Mouse (Mus musculus) cerebral cortex, adult 2 months (tissue): ENCODE measurements around the gene Plpp3.

Experiments
- WGBS: fragments of 180-500 bp; shearing (Covaris S2); methylation state at CpG from one replicate; pipeline ENCODE4 v1.1.7; 2018; 5-methylcytosine and 5-hydroxymethylcytosine counted together

Gene Plpp3

DNA sequence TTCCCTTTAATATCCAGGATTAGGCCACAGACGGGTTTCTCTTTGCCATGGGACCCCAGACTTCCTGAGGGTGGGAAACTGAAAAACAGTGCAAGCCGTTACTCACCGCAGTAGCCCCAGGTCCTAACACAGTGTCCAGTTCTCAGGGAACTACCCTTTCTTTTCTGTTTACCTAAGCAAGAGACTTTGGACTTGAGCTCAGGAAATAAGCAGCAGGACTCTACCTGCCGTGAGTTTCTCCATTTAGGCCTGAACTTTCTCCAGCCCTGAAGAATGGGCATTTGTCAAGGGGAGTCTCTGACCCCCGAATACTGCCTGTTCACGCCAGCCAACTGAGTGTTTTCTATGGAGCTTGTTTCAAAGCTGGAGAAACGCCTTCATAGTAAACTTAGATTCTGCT, 31.7 kb downstream of the Plpp3 start:
- WGBS = 68% methylated on average over 7 of the region's 7 CpGs

DNA sequence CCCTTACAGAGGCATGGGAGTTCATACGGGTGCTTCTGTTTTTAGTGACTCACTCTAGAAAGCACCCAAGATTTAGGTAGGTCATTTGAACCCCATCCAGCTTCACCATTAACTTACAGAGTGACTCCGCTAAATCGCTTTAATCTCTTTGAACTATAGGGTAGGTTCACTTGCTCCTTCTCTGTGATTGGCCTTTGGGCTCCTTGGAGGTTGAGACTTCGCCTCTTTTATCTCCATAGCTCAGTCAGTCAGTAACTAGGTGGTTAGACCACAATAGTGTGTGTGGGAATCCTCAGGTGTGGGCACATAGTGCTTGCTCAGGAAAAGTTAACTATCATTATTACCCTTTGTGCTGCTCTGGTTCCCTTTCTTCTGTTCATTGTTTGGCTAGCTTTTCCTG, 33.7 kb downstream of the Plpp3 start:
- 81% methylated on average over 4 of the region's 4 CpGs for WGBS

DNA sequence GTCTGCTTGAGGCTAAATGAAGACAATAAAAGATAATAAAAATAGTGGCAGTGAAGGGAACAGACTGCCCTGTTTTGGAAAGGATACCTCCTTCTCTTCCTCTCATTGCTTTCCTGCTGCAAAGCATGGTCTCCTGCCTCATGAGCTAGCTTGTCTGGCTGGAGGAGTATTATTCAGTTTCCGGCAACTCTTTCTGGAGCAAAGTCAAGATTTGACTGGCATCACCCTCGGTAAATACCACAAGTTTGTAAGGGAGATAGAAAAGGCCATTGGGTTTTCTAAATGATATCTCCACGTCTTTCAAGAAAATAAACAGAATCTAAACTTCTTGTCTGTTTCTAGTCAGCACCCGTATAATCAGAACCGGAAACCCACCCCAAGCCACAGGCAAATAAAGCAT, 34.4 kb downstream of the Plpp3 start:
- WGBS = 56% methylated on average over 5 of the region's 5 CpGs

DNA sequence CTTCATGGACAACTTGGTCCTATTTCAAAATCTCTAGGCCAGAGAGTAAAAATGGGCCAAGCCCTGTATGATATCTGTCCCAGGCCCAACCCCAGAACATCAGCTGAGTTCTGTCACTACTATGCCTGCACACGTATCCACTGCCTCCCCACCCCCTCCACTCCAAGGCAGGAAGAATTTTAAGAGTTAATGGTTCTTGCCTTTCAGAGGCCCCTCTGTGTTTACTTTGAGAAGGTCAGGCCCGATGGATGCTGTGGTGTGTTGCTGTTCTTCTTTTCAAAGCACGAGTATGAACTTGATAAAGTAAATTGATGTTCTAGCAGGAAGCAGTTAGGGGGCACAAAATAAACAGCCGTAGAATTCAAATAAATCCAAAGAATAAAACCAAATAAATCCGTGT, 35.5 kb downstream of the Plpp3 start:
- WGBS = 55% methylated on average over 5 of the region's 5 CpGs

DNA sequence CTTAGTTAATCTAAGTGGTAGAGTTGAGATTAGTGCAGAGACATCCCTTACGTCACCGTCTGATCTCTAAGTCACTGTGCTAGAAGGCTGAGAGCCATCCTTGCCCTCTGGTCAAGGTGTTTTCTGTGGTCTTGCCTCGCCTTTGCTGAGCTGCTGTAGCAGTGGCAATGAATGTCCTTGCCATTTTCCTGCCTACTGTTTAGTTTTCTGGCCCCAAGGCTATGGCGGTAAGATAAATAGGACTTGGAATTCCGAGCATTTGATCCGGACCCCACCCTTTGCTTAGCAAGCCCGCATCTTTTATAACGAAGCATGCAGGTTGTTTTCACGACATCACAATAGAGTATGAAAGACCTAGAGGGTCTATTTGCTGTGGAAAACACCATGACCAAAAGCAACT, 38.1 kb downstream of the Plpp3 start:
- 87% methylated on average over 9 of the region's 9 CpGs for WGBS

DNA sequence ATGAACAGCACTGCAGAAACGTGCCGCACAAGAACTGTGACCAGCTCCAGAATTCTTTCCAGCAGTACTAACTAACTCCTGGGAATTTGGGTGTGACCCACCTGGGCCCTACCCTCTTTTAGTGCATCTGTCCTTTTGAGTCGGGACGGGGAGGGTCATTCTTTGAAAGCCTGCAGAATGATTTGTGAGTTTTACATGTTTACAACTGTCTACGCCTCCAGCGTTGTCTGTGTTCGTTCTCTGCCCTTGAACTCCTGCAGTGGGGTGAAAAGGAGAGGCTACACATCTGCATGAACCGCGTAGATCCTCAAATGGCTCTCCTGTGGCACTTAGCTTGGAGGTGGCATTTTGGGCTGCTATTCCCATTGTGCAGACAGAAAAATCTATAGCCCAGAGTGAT, 39.0 kb downstream of the Plpp3 start:
- WGBS = 87% methylated on average over 9 of the region's 9 CpGs

DNA sequence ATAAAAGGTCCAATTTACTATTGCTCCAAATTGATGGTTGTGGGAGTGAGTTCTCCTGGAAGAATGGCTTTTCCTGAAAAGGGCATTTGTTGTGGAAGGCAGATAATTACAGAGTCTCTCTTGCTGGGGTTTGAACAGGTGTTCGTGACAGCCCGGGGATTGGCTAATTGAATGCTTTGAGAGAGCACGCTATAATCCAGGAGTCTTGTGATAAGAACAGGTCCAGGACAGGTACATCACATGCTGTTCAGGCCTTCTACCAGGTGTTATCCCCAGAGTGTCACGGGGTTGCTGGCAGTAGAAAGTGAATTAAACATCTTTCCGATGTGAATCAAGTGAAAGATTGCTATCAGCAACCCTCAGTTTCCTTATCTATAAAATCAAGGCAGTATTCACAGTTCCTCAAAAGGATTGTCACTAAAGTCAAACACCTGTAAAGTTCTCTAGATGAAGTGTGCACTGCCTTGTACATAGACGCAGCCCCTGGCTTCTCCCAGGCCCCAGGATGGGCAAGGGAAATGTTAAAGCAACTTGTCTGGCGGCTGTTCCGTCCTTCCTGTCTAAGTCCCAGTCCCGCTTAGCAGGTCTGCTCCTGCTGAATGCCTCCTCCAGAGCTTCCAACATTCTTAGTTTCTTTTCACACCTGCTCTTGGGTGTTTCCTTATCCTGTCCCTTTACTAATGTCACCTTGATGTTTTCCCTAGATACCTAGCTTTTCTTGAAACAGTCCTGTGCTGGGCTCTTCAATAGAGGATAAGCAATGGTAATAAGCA, 40.0 kb downstream of the Plpp3 start:
- 84% methylated on average over 9 of the region's 9 CpGs for WGBS

DNA sequence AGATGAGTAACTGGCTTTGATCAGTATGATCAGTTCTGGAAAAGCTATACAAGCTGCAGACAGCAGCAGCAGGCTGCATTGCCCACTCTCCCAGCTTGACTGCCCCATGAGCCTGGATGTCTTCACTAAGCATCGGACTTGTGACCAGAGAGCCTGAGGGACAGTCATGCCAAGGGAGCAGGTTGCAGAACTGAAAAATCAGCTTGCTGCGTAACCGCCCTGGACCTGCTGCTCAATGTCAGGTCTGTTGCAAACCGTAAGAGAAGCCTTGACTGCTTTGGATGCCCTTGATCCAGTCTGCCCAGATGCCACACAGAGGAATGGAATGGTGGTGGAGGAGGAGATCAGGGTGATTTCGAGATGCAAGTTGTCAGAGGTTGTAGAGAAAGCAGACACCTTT, 41.5 kb downstream of the Plpp3 start:
- WGBS = 85% methylated on average over 5 of the region's 5 CpGs

DNA sequence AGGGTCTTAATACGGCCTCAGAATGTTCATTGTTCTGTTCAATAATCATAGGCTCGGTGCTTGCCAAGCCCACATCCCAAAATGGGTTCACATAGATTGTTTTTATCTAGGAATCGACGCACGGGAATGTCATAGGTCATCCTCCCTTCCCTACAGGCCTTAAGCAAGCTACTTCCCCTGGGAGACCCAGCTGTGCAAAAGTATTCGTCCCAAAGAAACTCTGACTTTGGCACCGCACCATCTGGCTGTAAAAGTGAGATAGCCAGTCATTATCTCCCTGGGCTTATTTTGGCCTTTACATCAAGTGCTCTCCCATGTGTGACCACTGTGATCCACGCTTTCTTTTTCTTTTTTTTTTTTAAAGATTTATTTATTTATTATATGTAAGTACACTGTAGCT, 42.2 kb downstream of the Plpp3 start:
- WGBS = 83% methylated on average over 8 of the region's 8 CpGs

DNA sequence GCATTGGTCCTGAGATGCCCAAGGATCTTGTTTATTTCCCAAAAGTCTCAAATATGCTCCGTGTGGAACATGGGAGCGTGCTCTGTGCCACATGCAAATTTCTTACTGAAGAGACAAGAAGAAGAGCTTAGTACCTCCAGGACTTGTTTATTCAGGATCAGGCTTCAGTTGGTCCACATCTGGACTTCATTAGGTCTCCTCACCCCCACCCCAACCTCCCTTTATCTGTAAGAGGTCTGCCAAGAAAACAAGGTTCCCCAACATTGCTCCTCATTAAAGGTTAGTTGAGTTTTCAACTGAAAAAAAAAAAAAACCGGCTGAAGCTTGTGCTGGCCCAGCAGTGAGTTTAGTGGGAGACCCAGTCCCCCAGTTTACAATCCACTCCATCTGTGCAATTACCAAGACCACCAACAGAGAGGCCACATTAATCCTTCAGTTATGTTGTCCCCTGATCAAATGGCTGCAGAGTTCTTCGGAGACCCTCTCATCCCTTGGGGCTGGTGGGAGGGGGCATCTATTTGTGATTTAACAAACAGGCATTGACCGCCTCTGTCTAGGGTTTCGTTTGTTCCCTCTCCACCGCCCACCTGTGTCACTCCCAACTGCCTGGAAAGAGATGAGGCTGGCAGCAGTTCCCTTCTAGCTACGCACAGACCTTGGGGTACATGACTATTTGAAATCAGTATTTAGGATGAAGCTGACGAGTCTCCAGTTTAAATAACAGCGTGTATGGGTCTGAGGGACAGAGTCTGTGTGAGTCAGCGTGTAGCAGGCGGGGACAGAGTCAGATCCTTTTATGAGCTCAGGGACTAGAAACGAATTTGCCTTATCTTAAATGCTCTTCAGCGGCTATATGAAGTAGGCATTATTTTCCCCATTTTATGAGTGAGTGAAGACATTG, 43.7 kb downstream of the Plpp3 start:
- 57% methylated on average over 14 of the region's 14 CpGs for WGBS

DNA sequence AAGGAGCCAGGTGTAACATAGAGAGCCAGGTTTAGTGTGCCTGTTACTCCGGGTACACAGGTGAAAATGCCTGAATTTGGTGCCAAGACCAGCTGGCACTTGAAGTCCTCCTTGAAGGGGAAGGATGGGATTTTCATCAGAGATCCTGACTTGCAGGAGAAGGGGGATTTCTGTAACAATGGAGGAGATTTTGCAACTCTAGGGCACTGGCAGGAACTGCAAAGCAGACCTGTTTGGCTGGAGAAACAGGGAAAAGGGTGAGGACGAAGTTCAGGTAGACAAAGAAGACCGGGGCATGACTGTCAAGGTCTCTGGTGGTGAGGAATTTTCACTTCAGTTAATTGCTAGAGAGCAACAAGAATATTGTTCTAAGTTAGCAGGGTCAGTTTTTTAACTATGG, 45.3 kb downstream of the Plpp3 start:
- 80% methylated on average over 3 of the region's 3 CpGs for WGBS

DNA sequence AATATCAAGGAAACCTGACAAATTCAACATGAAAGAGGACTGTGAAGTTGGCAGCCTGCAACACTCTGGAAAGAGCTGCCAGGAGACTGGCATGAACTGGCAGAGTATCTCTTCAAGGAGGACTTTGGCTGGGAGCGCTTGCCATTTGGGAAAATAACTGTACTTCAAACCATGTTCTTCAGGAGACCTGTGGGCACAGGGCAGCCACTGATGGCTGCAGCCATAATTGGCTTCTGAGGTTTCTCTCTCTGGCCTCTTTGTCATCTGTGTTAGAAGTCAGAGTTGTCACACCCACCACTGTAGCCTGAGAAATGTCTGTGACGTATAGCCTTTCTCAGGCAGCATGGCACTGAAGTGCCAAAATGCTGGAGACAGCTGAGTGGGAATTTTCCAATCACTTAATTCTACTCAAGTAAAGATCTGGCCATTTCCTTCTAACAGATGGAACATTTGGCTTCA, 46.2 kb downstream of the Plpp3 start:
- WGBS = 54% methylated on average over 2 of the region's 2 CpGs

DNA sequence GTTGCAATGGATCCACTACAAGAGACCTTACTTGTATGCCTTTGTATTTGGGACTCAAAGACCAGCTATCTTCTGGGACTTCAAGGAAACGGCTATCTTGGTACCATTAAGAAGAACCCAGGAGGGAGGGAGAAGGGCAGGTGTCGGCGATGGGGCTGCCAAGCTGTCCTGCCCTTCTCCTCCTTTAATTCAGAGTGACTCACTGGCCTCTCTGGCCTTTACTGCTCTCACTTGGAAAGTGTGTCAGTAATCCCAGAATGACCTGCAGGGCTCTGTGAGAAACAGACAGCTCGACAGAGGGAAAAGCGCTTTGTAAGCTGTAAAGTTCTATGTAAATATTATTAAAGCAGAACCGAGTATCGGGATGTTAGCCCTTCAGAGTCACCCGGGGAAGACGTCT, 46.9 kb downstream of the Plpp3 start:
- 58% methylated on average over 9 of the region's 9 CpGs for WGBS

DNA sequence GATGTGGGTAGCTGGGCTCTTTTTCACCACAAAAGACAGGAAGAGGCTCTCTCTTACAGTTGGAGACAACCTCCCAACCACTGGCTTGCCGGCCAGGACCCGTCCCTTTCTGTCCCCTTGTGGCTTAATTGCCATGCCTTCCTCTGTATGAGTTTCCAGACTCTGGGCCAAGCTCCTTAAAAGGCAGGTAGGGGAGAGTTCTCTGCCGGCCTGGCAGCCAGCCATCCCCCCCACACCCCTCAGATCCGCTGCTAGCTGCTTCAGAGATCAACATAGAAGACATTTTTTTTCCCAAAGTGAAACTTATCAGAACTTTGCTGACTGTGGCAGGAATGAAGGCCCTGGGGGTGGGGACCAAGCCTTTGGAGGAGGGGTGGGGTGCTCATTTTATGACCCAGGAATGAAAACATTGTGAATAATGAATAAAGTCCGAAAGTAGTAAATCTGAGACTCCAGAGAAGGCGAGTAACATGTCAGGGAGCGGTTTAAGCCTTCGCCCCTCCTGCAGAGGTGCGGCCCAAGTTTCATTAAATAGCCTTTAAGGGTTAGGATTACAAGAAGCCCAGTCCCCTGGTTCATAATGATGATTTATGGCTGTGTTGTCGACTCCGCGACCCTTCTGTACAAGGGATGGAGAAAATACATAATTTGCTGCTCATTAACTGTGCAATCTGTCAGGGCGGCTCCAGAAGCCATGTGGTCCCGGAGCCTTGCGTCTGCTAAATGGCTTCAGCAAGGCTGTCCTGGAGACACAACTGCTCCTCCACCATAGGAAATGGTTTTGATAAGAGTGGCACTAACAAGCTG, 48.1 kb downstream of the Plpp3 start:
- WGBS = 77% methylated on average over 15 of the region's 15 CpGs

DNA sequence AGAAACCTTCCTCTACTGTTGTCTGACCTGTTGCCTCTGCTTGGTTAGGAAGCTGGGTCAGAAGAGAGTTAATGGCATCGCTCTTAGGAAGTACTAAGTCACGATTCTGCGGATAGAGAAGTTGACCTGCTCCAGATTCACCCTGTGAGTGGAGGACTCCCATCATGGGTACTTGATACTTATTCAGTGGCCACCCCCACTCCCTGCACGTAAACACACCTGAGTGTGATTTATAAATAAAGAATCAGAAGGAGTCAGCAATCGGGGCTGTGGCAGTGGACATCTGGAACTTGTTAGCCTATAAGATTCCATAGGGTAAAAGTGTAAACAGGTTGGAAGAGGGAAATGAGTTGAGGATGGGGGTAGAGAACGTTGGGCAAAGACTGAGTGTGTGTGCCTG, 49.0 kb downstream of the Plpp3 start:
- WGBS = 88% methylated on average over 6 of the region's 6 CpGs

DNA sequence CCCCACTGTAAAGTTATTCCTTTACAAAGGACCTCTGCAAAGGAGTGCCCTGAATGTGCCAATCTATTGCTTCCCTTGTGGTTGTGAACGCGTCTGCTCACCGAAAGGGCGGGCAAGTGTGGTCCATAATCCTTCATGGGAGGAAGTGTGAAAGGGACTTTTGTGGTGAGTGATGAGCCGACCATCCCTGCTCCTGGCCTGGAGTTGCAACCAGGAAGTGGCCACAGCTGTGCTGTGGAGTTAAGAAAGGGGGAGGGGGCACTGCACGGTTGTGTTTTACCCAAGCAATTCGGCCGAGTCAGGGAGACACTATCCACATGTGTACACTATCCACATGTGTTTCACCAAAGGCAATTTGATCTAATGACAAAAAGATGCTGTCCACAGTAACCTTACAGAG, 49.8 kb downstream of the Plpp3 start:
- WGBS = 58% methylated on average over 8 of the region's 8 CpGs

DNA sequence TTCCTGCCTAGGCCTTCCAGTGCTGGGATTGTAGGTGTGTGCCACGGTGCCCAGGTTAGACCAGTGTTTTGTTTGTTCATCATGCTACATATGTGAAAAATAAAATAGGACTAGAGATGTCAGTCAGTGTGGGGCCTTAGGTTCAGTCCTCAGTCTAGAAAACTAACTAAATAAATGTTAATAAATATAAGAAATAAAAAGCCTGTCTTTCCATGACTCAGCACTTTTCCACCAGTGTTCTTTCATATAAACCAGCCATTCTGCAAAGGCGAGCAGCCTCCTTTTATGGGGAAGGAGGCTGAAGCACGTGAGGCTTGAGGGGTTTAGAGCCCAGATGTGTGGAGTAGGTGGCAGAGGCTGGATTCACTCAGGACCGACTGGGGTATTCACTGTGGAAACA, 50.5 kb downstream of the Plpp3 start:
- 84% methylated on average over 4 of the region's 4 CpGs for WGBS

DNA sequence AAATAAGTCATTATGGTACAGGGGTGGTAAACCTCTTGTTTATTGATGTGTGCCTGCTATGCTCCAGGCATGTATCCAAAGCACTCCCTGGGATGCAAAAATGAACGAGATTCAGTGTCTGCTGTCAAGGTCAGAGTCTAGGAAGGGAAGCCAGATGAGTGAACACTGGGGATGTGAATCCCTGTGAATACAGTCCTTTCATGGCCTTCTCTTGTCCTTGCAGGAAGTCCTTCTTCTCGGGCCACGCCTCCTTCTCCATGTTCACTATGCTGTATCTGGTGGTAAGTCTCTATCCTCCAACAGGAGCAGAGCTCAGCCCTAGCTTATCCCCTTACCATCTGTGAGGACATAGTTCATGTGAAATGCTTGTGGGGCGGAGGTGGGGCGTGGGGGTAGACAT, 51.8 kb downstream of the Plpp3 start:
- WGBS = 87% methylated on average over 5 of the region's 5 CpGs

DNA sequence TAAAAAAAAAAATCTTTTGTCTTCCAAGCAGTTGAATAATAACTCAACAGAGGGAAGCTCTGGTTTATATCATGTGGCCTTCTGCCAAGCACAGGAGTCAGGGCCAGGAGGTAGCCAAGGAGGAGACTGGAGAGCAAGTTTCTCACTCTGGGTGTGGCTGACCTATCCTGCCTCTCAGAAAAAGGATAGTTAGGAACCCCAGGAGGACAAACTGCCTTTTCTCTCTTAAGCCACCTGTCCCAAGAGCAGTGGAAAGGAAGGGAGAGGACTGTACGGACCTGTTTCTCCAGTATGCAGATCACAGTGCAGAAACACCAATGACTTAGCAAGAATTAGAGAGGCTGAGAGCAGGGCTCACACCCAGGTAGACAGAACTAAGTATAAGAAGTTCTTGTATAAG, 57.3 kb downstream of the Plpp3 start:
- WGBS = 67% methylated on average over 1 of the region's 1 CpGs

DNA sequence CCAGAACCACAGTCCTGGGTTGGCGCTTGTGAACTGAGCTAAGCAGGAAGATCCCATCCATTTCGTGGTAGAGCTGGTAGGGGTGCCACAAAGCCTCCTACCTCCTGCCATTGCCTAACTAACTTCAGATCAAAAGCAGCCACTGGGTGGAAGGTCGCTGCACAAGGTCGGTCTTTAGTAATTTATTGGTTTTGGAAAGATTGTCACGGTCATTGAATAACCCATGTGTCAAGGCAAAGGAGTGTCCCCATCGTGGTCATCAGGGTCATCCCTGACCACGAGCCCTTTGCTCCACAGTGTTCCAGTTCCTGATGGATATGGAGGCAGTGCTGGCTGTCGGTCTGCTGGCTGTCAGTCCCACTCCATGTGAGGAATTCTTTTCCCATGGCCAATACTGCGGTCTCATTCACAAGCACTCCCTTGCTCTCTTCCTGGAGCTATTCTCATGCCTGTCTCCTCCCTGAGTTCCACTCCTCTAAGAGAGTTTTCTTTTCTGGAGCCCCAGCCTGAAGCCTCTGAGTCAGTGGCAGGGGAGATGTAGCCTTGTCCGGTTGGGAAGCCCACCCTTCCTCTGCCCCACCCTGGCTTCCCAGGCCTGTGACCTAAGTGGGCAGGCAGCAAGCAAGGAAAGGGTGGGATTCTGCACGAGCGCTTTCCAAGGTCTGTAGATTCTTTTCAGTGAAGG, 58.7 kb downstream of the Plpp3 start:
- 78% methylated on average over 12 of the region's 12 CpGs for WGBS

DNA sequence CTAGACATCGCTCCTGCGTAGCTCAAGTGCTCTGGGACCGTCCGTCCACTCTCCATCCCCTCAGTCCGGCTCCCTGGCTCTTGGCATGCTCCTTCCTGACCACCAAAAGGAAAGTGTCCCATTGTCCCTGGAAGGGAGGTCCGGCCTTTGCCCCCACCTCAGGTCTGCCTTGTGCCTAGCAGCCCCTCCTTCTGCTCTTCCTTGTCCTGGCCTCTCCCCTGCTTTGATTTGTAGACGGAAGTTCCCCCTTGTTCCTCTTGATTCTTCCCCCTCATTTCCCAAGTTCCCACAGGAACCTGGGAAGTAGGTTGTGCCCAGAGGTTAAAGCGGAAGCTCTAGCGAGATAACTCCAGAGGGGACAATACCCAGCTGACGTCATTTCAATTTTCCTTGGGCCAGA, 61.1 kb downstream of the Plpp3 start:
- 84% methylated on average over 10 of the region's 10 CpGs for WGBS

DNA sequence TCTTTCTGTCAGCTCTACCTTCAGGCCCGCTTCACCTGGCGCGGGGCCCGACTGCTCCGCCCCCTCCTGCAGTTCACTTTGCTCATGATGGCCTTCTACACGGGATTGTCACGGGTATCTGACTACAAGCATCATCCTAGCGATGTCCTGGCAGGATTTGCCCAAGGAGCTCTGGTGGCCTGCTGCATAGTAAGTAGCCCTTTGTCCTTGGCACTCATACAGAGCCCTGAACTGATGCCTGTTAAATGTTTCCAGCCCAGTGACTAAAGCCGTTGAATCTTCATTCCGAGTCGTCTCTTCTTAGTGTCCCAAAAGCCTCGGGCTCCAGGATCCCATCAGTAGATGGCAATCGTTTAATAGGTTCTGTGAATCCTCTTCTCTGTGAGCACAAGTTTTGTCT, 62.2 kb downstream of the Plpp3 start:
- 74% methylated on average over 13 of the region's 13 CpGs for WGBS
